Mouse (Mus musculus): ENCODE results near the gene Cyfip2.
A peak's percentile ranks its signal among the peaks of the same experiment; 100 is the strongest.

Gene Cyfip2

GRCm38 (mm10) chr11:46308271-46308974 is 4.2 kb downstream of the Cyfip2 start:
- peak; percentile 81 for DNase-seq (ENCODE audit: low spot score)

GRCm38 (mm10) chr11:46307768-46308167 is 4.9 kb downstream of the Cyfip2 start:
- DNase-seq (ENCODE audit: low spot score), result peak; percentile 74

GRCm38 (mm10) chr11:46306776-46307175 is 5.9 kb downstream of the Cyfip2 start:
- peak; percentile 41 for DNase-seq (ENCODE audit: low spot score)

GRCm38 (mm10) chr11:46305881-46306520 is 6.7 kb downstream of the Cyfip2 start:
- no peak for DNase-seq (ENCODE audit: low spot score)

- DNase-seq (ENCODE audit: low spot score), result peak; percentile 62
These were observed 7.6 kb downstream of the Cyfip2 start for GRCm38 (mm10) chr11:46304864-46305710.

GRCm38 (mm10) chr11:46304093-46304492 is 8.6 kb downstream of the Cyfip2 start:
- no peak for DNase-seq (ENCODE audit: low spot score)

- DNase-seq (ENCODE audit: low spot score), result no peak
These were observed 10.2 kb downstream of the Cyfip2 start for GRCm38 (mm10) chr11:46302471-46302870.

- no peak for DNase-seq (ENCODE audit: low spot score)
These were observed 10.9 kb downstream of the Cyfip2 start for GRCm38 (mm10) chr11:46301579-46302248.

- DNase-seq (ENCODE audit: low spot score), result no peak
These were observed 12.8 kb downstream of the Cyfip2 start for GRCm38 (mm10) chr11:46299901-46300300.

- DNase-seq (ENCODE audit: low spot score), result peak; percentile 55
These were observed 13.5 kb downstream of the Cyfip2 start for GRCm38 (mm10) chr11:46298889-46299785.

GRCm38 (mm10) chr11:46294390-46294789 is 18.3 kb downstream of the Cyfip2 start:
- no peak for DNase-seq (ENCODE audit: low spot score)

GRCm38 (mm10) chr11:46293491-46293890 is 19.2 kb downstream of the Cyfip2 start:
- DNase-seq (ENCODE audit: low spot score), result no peak

GRCm38 (mm10) chr11:46290988-46291405 is 21.7 kb downstream of the Cyfip2 start:
- no peak for DNase-seq (ENCODE audit: low spot score)

- DNase-seq (ENCODE audit: low spot score), result no peak
These were observed 23.1 kb downstream of the Cyfip2 start for GRCm38 (mm10) chr11:46289561-46289960.

GRCm38 (mm10) chr11:46289022-46289421 is 23.6 kb downstream of the Cyfip2 start:
- no peak for DNase-seq (ENCODE audit: low spot score)

- DNase-seq (ENCODE audit: low spot score), result no peak
These were observed 24.6 kb downstream of the Cyfip2 start for GRCm38 (mm10) chr11:46288091-46288490.

- no peak for DNase-seq (ENCODE audit: low spot score)
These were observed 25.9 kb downstream of the Cyfip2 start for GRCm38 (mm10) chr11:46286803-46287202.

- DNase-seq (ENCODE audit: low spot score), result no peak
These were observed 28.9 kb downstream of the Cyfip2 start for GRCm38 (mm10) chr11:46283800-46284199.

GRCm38 (mm10) chr11:46282612-46283011 is 30.0 kb downstream of the Cyfip2 start:
- DNase-seq (ENCODE audit: low spot score), result no peak

GRCm38 (mm10) chr11:46278709-46279108 is 34.0 kb downstream of the Cyfip2 start:
- DNase-seq (ENCODE audit: low spot score), result no peak

GRCm38 (mm10) chr11:46278140-46278539 is 34.5 kb downstream of the Cyfip2 start:
- DNase-seq (ENCODE audit: low spot score), result no peak

Data from T-cell, adult 2 months (primary cell).